ENCODE assay signal across 23 mouse cellular contexts in genomic region chr6:122813640-122814039, GRCm38 (mm10). TPM values are rescaled to one million over a fixed set of nuclear protein-coding genes. Genes with fewer than 3 reads are reported as not detected.
"Had no signal": no experiment of that assay in that cellular context is flagged by ENCODE, and none has a peak within 500 bp of the region (broad histone marks: within the 10 kb centered on the region; RNA-seq: fewer than 3 reads in every experiment).

No protein-coding gene starts in this region.

- DNase-seq: lung, adult 2 months; lung, postnatal 14 days; lung, postnatal 36 days; retina, postnatal 1 day; right cerebral cortex, adult 18-20 months; right cerebral cortex, postnatal 25 days; right cerebral cortex, postnatal 4 days; spleen, adult 18-20 months; thymus, adult 18-20 months; thymus, postnatal 14 days; thymus, postnatal 36 days had no signal

- H3K36me3 ChIP-seq: liver, embryonic 15.5 days; lung, embryonic 15.5 days; midbrain, embryonic 13.5 days; neural tube, embryonic 13.5 days; neural tube, embryonic 15.5 days had no signal

- H3K4me2 ChIP-seq: liver, embryonic 15.5 days; lung, embryonic 15.5 days; midbrain, embryonic 11.5 days; midbrain, embryonic 13.5 days; neural tube, embryonic 13.5 days; neural tube, embryonic 15.5 days had no signal

- H3K9me3 ChIP-seq: liver, embryonic 15.5 days; lung, embryonic 15.5 days; megakaryocyte, embryonic 14.5 days; midbrain, embryonic 13.5 days; neural tube, embryonic 13.5 days; neural tube, embryonic 15.5 days had no signal

- H3K9ac ChIP-seq: liver, embryonic 15.5 days; lung, embryonic 15.5 days; midbrain, embryonic 13.5 days; neural tube, embryonic 13.5 days; neural tube, embryonic 15.5 days had no signal

- ATAC-seq: lung, postnatal 0 days; midbrain, embryonic 13.5 days; midbrain, embryonic 16.5 days had no signal

- H3K27ac ChIP-seq: liver, embryonic 15.5 days; lung, embryonic 15.5 days; macrophage; midbrain, embryonic 13.5 days; neural tube, embryonic 13.5 days; neural tube, embryonic 15.5 days had no signal

- H3K4me3 ChIP-seq: liver, embryonic 15.5 days; lung, embryonic 15.5 days; megakaryocyte, embryonic 14.5 days; midbrain, embryonic 13.5 days; myocyte; neural tube, embryonic 13.5 days; neural tube, embryonic 15.5 days had no signal

- H3K27me3 ChIP-seq: liver, embryonic 15.5 days; lung, embryonic 15.5 days; megakaryocyte, embryonic 14.5 days; neural tube, embryonic 15.5 days had no signal

RNA-seq across cellular contexts. Expression of gene C3ar1, which starts 42.3 kb away (rescaled TPM):
- total RNA-seq: megakaryocyte progenitor cell, adult 5-6 weeks had no signal
